Mouse (Mus musculus): ENCODE results near the gene Cpsf6.

The Cpsf6 gene

DNA sequence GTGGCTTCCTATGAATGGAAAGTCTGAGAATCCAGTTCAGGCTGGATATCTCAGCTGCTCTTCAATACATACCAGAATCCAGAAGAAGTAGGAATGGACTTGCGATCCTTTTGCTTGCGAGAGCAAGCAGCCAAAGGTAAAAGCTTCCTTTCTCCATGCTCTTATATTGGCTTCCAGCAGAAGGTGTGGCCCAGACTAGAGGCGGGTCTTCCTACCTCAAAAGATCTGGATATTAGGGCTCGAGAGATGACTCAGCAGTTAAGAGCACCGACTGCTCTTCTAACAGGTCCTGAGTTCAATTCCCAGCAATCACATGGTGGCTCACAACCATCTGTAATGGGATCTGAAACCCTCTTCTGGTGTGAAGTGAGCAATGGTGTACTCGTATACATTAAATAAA is at the start of gene Cpsf6:
Gene Cpsf6 (minus strand): TSS at position 108 of the 400 bp plus-strand sequence.
- peak; percentile 38 for DNase-seq

- DNase-seq: no peak
These were observed 46.8 kb upstream of the Cpsf6 start for GRCm38 (mm10) chr10:117426615-117426969.

GRCm38 (mm10) chr10:117425907-117426614 is 46.2 kb upstream of the Cpsf6 start:
- no peak for DNase-seq

- DNase-seq: no peak
These were observed 45.2 kb upstream of the Cpsf6 start for GRCm38 (mm10) chr10:117425013-117425412.

DNA sequence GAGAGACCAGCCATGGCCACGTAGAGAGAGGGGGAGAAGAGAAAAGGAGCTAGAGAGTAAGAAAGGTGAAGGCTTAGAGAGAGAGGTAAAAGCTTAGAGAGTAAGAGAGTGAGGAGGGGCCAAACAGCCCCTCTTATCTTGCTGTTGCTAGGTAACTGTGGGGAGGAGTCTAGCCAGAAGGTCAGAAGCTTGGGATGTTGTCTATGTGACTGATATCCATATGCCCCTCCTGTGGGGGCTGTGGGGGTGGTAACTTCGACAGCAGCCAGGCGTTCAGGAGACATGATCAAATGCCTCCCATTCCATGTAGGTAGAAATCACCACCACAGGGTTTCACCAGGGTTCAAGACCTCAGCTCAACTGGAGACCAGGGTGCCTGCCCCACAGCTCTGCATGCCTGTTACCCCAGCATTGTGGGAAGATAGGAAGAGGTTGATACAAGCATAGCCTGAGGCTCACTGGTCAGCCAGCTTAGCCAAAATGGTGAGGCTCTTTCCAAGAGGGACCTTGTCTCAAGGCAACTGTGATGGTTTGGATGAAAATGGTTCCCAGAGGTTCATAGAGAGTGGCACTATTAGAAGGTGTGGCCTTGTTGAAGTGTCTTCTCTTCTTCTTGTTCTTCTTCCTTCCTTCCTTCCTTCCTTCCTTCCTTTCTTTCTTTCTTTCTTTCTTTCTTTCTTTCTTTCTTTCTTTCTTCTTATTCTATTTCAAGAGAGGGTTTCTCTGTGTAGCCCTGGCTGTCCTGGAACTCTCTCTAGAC is 44.5 kb upstream of the Cpsf6 start:
- no peak for DNase-seq

- DNase-seq: no peak
These were observed 43.5 kb upstream of the Cpsf6 start for GRCm38 (mm10) chr10:117423025-117424002.

DNA sequence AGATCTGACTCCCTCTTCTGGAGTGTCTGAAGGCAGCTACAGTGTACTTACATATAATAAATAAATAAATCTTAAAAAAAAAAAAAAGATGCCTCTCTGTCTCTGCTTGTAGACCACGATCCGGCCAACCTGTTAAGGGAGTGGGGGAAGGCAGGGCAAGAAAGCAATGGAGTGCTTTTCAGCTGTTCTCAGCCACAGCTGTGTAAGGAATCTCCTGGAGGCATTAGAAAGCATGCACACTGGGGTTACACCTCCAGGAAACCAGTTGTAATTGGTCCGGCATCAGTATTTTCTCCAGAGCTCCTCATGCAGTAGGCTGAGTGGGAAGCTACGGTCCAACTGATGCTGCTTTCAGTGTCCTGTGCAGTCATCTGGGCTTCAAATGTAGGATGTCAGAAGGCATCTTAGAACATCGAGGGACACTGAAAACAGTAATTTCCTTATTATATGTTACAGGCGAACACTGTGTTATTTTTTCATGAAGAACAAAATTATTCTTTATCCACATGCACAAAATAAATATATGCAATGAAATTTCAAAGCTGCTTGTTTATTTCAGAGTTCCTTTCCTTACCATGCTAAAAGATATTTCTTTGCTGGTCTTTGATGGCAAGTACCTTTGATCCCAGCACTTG is 42.5 kb upstream of the Cpsf6 start:
- DNase-seq: no peak

DNA sequence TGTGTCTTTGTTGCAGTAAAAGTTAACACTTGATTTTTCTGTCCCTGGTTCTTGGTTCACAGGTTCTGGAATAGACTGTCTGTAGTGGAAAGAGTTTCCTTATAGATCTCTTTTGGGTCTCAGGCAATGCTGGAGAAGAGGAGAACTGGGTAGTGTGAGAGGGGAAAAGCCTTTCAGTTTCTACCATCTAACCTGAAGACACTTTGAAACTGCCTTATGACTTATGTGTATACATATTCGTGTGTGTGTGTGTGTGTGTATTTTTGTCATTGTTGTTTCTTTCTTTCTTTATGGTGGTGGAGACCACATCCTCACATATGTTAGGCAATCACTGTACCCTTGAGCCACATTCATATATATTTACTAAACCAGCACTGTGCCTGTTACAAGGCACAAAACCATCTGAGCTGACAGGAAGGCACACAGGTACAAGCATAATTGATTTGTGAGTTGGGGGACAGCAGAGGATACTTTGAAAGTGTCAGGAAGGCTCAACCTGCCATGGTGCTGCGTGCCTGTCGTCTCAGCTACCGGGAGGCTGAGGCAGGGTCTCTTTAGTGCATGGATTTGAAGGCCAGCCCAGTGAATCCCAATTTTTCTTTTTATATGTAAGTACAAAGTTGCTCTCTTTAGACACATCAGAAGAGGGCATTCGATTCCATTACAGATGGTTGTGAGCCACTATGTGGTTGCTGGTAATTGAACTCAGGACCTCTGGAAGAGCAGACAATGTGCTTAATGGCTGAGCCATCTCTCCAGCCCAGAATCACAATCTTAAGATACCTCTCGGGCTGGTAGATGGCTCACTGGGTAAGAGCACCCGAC is 41.7 kb upstream of the Cpsf6 start:
- DNase-seq: no peak

GRCm38 (mm10) chr10:117420502-117421282 is 40.9 kb upstream of the Cpsf6 start:
- no peak for DNase-seq

DNA sequence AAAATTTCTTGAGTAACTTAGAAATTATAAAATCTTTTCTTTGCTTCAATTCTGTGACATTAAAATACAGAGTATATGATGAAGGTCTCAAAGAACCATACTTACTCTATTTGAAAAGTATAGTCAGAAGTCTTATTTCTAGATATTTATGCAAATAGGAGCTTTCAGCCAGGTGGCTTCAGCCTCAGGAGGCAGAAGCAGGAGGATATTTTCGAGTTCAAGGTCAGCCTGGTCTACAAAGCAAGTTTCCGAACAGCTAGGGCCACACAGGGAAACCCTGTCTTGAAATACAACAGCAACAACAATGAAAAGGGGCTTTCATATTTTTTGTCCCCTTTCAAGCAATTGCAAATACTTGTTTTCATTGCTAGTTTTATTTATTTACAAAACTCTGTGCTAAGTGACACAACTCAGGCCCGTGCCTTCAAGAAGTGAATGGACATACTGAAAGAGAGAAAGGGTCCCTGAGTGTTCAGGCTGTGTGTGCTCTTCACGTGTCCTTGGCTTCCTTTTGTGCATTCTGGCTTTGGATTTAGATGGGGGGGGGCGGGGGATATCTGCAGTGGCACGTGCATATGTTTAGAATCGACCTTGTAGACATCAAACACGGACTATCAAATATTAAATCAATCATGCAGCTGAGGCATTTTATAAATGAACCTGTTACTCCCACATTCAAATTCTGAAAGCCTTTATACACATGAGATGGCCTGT is 39.9 kb upstream of the Cpsf6 start:
- no peak for DNase-seq

DNA sequence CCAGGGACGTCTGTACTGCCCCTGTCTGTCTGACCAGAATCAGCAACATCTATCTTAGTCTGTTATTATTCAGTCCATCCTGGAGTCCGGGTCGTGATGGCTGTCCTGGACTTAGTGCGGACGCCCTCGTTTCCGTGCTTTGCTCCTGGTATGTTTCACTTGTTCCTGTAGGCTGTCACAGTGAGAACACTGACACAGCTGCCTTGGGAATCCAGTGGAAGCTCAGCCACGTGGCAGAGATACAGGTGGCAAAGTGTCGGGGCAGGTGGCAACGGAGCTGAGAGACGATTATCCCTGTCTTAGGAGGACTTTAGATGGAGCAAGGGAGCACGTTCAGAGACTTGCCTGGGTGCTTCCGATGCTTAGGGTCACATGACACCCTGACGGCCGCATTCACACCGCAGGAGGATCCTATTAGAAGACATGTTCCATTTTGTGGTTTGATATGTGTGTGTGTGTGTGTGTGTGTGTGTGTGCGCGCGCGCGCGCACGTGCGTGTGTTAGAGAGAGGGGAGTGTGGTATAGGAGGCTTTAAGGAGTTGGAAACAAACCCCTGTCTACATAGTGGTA is 38.9 kb upstream of the Cpsf6 start:
- peak; percentile 45 for DNase-seq

- peak; percentile 67 for DNase-seq
These were observed 38.2 kb upstream of the Cpsf6 start for GRCm38 (mm10) chr10:117417772-117418667.

DNA sequence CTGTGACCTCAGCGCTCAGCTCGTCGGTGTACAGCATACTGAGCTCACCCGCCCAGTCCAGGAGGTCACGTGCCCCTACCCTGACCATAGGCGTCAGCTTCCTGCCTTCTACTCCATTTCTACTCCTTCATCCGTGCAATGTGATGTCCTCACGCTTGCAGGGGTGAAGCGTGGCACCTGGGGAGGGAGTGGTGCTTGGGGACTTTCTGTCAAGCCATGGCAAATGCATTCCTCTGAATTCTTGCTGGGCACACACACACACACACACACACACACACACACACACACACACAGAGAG is 37.6 kb upstream of the Cpsf6 start:
- peak; percentile 45 for DNase-seq

DNA sequence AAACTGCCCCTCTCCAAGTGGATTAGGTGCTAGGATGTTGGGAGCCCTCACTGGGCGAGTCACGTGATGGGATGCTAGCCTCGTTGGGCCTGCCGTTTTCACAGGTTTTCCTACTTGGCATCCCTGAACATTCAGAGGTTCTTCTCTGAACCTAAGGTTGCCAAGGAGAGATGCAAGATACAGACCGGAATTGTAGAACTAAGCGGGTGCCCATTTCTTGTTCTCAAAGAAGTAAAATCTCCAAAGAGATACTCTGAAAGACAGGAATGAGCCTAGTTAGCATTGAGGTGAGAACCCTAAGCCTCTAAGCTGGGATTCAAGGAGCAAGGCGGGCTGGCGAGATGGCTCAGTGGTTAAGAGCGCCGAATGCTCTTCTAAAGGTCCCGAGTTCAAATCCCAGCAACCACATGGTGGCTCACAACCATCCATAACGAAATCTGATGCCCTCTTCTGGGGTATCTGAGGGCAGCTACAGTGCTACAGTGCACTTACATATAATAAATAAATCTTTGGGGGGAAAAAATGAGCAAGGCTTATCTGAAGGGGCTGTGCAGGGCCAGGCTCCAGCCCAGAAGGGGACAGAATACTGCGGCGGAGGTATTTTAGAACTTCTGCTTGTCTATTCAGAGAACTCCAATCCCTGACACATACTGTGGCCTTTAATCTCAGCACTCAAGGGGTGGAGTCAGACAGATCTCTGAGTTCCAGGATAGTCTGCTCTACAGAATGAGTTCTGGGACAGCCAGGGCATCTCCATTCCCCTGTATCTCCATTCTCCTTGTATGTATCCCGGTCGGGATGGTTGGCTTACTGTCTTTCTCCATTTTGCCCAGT is 37.0 kb upstream of the Cpsf6 start:
- DNase-seq: no peak

DNA sequence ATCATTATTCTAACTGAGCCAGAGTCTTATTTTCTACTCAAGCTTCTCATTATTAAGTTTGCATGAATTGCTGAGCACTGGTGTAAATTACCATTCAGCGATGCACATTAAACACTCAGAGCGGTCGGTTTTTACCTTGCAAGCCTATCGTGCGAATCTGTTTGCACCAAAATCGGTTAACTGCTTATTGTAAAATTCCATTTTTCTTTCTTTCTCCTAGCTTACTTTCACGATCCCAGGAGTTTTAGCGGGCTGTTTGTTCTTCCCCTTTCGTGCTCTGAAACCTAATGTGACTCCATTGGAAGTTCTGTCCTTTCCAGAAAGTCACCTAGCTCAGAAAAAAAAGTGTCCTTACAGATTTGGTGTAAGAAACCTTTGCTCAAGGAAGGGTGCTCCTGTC is 36.3 kb upstream of the Cpsf6 start:
- no peak for DNase-seq

DNA sequence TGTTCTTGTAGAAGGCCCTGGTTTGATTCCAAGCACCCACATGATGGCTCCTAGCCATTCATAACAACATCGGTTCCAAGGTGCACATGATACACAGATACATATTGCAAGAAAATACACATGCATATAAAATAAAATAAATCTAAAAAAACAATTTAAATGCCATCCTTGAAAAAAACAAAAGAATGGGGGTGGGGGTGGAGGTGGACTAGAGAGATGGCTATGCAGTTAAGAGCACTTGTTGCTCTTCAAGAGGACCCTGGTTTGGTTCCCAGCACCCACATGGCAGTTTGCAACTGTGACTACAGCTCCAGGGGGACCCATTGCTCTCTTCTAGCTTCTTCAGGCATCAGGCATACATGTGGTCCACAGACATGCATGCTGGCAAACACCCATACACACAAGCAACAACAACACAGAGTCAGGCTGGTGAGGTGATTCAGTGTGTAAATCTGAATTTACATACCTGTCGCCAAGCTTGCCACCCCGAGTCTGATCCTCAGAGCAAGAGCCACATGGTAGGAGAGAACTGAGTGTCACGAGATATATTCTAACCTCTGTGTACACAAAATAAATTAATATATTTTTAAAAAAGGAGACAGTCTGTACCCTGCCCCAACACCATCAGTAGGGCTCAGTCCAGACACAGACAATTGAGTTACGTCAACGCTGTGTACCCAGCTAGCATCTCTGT is 35.7 kb upstream of the Cpsf6 start:
- no peak for DNase-seq

GRCm38 (mm10) chr10:117414726-117415125 is 34.9 kb upstream of the Cpsf6 start:
- DNase-seq: no peak
